Mouse (Mus musculus) mouse embryonic stem cell (cell line): ENCODE data around the gene Gm37240.

Experiments used
- in situ Hi-C, 2 experiments: fragments of 300-500 bp; cut with MboI; formaldehyde crosslinking; loops; 1 replicate in 1 of 2; 3 replicates in 1 of 2; pipeline ENCODE4 v1.14.3; 2019 to 2020; ENCODE audit warnings: low sequenced_read_pairs in 2 of 2, low pct_unique_long_range_greater_than_20kb in 1 of 2, mixed read lengths in 1 of 2; ENCODE audit not compliant: unreplicated experiment in 1 of 2

Gene Gm37240

DNA sequence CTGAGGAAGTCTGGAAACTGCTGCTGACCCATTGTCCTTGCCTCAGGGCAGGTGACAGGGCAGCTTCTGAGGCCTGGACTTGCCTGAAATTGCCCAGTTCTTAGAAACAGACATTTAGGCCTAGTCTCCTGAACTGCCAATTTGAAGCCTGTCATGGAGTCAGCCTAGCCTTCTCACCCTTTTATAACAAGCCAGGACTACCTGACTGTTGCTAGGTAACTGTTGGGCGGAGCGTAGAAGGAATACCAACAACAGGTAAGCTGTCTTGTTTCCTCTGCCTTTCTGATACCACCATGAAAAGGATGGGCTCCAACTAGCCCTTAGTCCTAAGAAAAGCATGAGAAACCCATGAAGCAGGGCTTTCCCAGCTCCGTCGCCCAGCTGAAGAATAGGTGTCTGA, 570.0 kb downstream of the Gm37240 start:
- in situ Hi-C loops, result no loop called here

DNA sequence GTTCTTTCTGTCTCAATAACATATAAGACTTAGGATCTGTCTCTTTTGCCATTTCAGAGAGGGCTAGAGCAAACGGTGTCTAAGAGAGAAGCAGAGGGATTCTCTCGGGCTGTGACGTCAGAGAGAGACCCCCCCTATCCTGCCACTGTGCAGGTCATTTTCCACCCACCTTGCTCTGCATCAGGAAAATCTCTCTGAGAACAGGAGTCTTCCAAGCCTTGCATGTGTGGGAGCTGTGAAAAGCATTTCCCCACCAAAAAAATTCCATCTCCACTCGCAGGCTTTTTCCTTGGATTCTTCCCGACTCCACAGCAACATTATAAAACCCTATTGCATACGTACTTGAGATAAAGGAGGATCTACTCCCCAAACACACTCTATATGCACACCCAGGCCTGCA, 572.4 kb downstream of the Gm37240 start:
- in situ Hi-C loops, result no loop called here

DNA sequence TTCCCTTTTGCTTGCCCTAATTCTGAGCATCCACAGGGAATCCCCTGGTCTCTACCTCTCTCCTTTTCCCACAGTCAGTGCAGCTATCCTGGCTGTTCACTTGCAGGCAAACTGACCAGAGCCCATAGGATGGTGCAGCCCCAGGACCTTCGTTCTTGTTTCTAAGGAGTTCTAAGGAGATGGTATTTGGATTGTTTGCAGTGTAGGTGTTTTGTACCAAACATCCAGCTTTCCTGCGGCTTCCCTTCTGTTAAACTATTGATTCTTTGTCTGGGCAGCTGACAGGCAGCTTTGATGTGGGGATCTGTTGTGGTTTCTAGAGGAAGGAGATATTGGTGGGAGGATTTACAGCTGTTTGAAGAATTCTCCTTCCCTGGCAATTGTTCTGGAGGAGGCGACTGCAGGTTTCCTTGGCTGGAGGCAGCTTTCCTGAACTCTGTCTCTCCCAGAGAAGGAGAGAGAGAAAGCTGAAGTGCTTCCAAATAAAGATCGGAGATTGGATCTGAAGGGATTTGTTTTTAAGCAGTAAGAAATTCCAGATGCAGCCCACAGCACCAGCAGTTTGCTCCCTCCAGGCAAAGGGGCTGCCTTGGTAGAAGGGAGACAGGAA, 573.6 kb downstream of the Gm37240 start:
- in situ Hi-C loops, result no loop called here

DNA sequence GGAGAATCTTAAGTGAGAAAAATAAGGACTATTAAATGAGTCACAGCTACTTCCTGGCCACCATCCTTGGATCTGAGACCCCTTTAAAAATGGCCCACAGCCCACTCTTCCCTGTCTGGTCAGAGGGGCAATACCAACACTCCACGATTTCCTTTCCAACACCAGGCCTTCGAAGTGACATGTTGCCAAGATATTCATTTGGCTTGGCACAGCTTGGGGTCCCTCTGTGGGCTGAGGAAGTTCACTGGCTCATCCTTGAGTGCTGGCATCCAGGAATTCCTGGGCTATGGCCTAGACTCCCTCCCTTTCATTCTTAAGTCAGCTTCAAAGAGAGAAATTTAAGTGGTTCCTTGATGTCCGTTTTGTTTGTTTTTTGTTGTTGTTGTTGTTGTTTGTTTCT, 576.1 kb downstream of the Gm37240 start:
- in situ Hi-C loops, result no loop called here

DNA sequence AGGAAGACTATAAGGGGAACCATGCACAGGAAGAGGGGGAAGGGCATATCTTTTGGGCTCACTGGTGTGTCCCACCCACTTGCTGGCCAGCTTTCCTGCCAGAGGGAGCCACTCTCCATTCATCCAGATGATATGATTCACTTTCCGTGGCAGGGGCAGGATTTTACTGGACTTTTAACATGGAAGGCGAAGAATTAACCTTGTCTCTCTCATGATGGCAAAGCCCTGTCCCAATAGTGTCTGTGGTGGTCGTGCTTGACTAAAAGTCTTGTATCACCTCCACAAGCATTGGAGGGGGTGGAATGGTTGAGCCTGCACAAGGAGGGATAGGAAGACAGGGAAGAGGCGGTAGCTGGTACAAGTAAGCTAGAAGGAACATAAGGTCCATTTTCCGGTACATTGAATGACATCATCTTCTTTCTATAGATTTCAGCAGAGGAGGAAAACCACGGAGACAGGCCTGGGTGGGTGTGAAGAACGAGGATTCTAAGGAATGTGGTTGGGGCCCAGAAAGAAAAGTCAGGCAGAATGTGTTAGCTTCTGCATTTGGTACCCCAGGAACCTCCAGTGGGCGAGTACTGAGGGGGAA, 576.8 kb downstream of the Gm37240 start:
- in situ Hi-C loops, result no loop called here

DNA sequence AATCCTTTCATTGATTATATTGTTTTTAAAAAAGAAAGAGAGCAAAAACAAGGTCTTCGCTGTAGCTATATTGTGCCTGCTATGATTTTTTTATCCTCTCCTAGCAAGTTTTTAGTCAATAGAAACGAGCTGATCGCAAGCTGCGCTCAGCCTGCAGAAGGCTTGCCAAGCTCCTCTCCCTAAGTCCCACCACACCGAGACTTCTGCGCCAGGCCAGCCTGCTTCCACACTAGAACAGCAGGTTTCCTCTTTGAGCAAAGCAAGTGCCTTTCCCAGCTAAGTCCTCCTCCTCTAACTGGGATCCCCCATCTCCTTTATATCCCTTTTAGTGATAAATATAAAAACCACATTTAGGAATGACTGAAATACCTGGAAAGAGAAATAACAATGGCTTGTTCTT, 578.1 kb downstream of the Gm37240 start:
- in situ Hi-C loops, result no loop called here

DNA sequence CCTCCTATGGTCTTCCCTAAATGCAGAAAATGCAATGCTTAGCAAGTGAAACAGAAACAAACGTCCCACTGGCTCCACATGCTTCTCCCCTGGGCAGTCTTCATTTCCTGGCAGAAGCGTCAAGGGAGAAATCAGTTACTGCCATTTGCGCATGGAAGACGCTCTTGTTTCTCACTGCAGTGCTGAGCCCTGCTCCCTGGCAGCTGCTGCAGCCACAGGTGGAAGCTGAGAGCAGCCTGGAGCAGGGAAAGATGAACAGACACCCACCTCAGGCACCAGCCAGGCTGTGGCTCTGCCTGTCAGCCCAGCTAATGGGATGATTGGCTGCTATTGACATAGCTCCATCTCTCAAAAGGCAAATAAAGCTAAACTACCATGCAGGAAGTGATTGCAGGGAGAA, 578.6 kb downstream of the Gm37240 start:
- in situ Hi-C loops, result no loop called here

DNA sequence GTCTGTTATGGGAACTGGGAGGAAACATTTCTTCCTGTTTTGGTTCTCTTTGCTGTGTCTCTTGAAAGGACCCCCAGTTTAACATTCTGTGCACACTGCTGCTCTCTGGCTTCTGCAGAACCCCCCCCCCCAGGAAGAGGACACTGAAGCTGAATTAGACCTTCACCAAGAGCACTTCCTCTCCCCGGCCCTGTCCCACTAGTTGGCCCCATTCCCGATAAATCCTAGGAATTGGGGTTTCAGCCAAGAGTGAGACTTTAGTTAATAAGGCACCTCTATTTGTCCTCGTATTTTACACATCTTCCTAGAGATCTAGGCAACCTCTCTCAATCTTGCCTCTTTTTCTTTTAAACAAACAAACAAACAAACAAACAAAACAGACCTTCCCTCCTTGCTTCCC, 585.5 kb downstream of the Gm37240 start:
- in situ Hi-C loops, result no loop called here

DNA sequence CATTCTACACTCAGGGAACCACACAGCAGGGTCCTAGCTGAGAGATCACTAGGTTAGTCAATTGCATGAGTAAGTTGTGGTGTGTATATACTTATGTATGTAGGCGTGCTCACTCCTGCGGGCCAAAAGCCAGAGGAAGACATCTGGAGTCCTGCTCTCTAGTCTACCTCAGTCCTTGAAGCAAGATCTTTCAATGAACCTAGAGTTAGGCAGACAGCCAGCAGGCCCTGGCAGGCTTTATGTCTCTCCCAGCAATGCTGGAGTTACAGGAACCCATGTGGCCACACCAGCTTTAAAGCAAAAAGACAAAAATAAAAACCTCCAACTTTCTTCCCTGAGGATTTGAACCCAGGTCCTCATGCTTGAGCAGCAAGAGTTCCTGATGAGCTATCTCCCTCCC, 586.0 kb downstream of the Gm37240 start:
- in situ Hi-C loops, result no loop called here

DNA sequence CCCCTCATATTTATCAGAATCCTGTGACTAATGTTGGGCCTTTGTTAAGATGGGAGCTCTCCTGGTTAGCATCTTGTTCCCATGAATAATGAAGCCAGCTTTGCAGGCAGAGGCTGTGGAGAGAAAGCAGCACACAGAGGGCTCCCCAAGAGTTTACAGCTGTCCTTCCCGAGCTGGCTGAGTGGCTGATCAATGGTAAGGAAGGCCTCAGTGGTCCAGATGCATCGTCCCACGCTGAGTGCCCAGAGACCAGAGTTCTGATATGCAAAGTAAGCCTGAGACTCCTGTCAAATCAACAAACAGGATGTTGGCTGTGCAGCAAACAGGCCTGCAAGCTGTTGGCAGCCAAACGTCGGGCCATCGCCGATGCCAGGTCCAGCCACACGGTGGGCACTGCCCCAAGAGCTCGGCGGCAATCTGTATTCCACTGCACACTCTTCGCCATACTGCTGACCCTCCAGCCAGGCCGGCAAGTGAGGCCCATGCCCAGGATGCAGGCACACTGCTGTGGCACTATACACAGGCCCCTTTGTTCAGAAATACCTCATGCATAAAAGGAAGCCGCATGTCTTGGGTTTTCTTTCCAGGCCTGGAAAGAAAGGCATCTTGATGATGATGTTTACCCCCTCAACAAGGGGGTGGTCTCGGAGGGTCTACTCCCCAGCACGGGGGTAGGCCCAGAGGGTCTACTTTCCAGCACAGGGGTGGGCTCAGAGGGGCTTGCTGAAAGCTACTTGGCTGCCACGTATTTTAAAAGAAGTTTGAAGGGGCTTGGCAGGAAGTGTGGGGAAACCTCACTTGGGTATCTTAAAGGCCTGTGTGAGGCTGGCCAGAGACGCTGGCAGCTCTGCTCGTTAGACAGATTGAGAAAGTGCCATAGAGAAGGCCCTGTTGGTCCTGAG, 587.4 kb downstream of the Gm37240 start:
- in situ Hi-C loops, result no loop called here

DNA sequence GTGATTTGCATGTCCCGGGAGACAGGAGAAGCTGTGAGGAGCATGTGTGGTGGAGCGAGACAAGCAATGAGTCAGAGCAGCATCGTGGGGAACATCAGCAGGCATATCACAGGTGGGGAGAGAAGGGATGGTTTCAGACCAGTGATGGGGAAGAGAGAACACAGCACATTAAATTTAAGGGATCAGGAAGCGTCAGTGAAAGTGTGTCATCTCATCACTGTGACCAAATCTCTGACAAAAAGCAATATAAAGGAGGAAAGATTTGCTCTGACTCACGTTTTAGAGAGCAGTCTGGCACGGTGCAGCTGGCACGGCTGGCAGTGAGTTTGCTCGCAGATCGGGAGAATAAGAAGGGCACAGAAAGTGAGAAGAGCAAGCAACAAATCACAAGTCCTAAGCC, 592.1 kb downstream of the Gm37240 start:
- in situ Hi-C loops, result no loop called here

DNA sequence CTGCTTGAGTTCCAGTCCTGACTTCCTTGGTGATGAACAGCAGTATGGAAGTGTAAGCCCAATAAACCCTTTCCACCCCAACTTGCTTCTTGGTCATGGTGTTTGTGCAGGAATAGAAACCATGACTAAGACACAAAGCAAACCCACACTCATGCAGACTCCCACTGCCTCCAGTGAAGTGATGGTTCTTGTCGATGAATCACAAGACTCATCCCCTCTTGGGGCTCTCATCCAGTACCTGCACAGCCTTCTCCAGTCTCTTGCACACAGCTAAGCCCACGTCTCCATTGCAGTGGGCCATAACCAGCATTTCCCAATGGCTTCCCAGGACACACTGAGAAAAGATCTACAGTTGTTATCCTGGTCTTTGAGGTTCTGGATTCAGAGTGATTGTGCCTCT, 599.7 kb downstream of the Gm37240 start:
- in situ Hi-C loops, result no loop called here

DNA sequence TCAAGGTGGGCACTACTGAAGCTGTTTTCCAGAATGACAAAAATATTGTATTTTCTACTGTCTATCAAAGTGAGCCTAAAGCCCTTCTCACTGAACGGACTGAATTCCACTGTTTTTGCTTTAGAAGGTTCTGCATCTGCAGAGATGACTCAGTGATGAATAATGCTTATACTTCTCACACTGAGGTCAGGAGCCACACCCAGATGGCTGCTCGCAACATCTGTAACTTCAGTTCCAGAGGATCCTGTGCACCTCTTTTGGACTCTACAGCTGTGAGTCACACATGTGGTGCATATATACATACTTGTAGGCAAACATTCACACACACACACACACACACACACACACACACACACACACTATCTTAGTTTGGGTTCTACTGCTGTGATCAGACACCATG, 602.8 kb downstream of the Gm37240 start:
- in situ Hi-C loops, result no loop called here

DNA sequence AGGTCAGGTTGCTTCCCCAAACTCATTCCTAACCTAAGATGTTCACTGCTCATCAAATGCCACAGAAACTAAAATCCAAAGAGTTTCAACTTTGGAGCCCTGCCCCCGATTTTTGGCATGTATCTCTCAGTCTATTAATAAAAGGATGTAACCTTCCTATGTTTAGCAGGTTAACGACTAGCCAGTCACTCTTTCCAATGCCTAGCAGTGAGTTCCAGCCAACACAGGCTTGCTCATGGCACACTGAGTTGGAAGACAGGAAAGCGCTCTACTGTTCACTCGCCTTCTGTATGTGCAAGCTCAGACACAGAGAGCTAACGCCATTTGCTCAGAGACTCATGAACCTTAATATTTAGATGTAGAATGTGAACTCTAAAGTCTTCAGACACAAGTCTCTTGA, 604.5 kb downstream of the Gm37240 start:
- in situ Hi-C loops, result no loop called here

DNA sequence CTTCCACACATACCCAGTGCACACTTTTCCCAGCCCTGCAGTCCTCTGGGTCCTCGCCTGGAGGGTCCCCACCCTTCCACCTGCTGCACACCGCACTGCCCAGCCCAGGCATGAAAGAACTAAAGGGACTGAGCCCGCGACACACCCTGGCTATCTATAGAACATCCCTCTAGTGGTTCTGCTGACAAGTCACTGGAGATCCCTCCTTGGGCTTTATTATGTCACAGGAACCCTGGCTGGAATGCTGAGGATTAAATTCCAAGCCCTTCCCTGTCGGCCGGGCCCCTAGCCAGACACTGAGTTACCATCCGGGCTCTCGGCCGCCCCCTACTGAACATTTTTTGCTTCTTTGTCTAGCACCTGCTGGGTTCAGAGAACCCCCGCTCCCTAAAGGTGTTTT, 612.2 kb downstream of the Gm37240 start:
- in situ Hi-C loops, result no loop called here

DNA sequence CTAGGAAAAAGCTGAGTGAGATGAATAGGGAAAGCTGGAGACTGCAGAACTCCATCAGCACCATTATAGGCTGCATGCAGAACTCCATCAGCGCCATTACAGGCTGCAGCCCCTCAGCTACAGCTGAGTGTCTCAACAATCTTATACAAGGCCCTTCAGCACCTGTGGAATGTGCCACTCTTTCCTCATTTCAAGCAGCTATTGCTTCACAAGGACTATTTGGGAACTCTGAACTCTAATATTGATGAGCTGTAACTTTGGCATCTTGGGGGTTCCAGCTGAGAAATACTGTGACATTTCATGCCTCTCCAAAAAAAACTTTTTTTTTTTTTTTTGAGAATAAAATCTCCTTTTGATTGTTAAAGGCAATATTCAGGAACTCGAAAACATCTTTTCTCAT, 615.8 kb downstream of the Gm37240 start:
- in situ Hi-C loops, result no loop called here

DNA sequence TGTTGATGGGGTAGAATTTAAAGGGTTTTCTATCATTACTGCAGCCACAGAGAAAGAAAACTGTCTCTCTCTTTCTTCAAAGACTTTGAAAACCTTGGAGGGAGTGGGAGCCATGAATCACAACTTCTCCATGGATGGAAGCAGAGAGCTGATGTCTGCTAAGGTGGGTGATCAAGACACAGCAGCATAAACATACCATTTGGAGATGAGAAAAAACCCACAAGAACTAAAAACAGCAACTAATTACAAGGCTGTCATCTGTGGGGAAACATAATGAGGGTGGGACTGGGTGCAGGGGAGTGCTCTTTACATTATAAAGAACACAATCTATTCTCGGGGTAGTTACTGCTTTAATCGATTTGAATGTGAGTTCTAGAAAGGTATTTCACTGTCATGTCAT, 622.4 kb downstream of the Gm37240 start:
- in situ Hi-C loops, result no loop called here

DNA sequence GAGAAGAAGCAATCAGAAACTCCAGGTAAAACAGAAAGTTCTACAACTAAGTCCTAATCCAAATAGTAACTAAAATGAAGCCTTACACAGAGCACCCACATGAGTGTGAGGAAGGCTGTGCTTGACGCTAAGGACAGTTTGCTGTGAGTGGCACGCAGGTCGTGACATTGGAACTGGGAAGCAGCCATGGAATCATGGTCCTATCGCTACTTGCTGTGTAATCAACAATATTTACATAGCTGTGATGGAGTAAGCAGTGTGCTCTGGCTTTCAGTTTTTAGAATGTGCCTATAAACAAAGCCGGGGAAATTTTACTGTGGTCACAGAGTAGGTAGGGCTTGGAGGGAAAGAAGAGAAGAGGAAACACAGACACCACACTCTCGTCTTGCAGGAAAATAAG, 622.8 kb downstream of the Gm37240 start:
- in situ Hi-C loops, result no loop called here

DNA sequence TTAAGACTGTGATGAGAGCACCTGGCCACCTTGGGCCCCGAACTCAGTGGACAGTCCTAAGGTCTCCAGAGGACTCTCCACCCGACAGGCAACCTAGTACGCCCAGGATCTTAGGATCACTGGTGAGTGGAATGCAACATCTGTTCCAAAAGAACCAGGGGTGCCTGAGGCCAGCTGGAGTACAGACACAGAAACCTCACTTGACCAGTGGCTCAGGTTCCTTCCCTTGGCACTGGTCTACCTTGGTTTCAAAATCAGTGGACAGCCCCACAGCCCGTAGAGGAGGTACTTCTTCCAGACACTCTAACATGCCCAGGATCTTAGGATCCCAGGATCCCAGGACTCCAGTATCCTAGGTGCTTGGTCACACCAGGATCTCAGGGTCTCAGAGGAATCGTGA, 632.8 kb downstream of the Gm37240 start:
- in situ Hi-C loops, result no loop called here

DNA sequence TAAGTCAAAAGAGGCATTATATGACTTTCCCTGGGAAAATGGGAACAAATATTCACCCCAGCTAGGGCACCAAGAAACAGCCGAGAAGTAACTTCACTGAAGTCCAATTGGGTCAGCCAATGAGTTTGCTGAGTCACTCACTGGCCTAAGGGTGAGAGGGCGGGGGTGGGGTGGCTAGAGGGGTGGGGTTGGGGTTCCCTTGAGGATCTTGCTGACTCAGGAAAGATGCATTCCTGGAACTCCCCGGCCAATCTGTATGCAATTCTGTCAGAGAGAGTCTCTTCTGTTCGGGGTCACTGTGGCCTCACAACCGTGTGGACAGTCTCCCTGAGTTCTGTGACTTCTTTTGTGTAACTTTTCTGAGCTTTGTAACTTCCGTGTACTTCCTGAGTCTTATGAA, 635.7 kb downstream of the Gm37240 start:
- in situ Hi-C loops, result no loop called here
